Mouse (Mus musculus): ENCODE measurements around the gene Efcab6.
"Not testable (repeated sequence)": the region's sequence is repeated elsewhere in the genome, so short reads cannot be mapped to it uniquely, and the experiment has no call there.

The Efcab6 gene

DNA sequence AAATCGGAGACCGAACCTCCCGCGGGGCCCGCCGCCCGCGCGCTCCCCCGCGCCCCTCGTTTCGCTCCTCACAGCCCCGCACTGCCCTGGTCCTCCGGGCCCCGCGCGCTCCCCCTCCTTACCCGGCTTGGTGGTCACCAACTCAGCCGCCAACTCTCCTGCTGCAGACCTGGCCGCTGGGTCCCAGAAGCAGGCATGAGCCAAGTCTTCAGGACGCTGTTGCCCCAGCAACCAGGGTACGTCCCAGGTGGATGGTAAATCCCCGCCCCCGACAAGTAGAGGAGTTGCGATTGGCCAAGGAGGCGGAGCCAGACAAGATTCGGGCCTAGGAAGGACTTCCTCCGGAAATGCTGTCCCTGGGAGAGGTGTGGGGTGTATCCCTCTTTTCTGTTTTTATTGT is at the start of gene Efcab6:
Gene Efcab6 (minus strand): TSS at position 240 of the 400 bp plus-strand sequence.
- peak in 1 of 2 experiments; percentile 75 for DNase-seq (ENCODE audit: low spot score in 2 of 2)

DNA sequence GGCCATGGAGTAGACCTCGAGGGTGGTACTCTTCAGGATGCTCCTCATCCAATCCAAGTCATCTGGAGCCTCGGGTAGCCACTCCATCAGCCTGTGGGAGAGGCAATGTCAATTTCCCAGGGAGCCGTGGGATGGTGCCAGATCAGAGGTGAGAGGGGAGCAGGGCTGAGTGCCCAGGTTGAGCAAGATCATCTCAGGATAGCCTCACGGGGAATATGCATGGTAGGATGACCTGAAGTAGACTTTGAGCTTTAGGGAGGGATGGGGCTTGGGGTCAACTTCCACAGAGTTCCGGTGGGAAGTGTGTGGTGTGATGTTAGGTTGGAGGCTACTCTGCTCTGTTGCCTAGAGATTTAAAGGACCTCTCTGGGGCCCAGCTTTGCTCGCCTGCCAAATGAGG is 48.7 kb upstream of the Efcab6 start:
- no peak for DNase-seq (ENCODE audit: low spot score in 2 of 2)

DNA sequence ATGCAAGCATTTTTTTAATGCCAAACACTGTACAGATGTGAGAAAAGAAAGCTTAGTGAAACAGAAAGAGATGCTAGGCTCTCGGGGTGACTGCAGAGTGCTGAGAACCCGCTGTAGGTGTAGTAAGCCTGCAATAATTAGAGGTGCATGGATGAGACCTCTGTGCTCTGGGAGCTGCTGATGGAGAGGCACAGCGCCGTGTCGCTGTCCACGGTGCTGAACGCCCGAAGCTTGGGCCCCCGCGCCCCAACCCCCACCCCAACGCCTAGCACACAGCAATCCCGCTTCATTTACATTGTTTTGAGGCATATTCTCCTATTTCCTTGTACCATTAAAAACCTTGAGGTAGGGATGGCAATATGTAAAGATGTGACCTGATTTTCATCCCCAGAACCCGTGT is 43.7 kb upstream of the Efcab6 start:
- no peak for DNase-seq (ENCODE audit: low spot score in 2 of 2)

DNA sequence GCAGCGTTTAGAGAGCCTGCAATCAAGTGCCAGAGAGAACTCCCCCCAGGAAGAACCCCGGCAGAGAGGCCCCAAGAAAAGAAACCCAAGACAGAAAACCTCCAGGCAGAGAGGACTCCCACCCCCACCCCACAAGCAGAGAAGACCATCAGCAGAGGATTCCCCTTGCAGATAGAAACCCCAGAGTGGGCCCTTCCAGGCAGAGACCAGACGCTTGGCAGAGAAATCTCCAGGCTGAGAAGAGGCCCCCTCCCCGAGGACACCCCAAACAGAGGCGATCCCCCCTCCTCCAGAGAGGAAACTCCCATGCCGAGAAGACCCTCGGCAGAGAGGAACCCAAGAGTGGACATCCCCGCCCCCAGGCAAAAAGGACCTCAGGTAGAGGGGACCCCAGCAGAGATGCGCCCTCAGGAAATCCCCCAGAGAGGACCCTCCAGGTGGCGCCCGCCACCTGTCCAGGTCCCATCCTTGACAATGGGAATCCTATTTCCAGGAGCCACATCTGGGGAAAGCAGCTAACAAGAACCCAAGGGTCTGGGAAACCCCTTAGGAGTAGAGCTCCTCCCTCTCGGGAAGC is 40.8 kb upstream of the Efcab6 start:
- no peak for DNase-seq (ENCODE audit: low spot score in 2 of 2)

DNA sequence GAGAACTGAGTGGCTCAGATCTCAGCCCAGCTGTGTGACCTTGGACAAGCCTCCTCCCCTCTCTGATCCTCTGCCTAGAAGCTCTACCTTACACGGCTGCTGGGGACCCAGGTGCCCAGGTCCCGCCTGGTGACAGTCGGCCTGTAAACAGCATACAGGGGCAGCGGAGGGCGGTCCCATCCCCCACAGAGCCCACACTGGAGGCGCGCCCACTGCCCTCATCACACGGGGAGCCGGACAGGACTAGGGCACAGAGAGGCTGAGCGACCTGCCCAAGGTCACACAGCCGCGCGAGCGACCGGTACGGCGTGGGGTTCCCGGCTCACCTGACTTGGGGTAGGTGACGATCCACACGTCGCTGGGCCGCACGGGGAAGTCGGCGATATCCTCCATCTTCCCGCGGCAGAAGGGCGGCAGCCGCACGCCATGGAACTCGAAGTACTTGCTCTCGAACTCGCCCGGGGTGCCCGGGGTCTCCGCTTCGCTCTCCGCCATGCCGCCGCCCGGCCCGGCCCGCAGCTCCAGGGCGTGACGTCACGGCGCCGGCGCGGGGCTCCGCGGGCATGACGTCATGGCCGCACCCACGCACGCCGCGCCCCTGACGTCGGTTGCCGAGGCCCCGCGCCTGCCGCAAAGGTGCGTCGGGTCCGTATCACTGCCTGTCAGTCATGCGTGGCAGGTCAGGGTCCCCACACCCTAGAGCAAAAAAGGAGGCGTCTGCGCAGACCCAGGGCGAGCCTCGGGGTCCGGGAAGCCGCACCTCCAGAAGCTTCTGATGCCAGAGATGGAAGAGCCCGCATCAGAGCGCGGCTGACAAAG is 40.1 kb upstream of the Efcab6 start, which contains the start of gene Sult4a1:
Gene Sult4a1 (minus strand): TSS at position 650 of the 819 bp plus-strand sequence.
- DNase-seq (ENCODE audit: low spot score in 2 of 2), result peak in 1 of 2 experiments; percentile 52

DNA sequence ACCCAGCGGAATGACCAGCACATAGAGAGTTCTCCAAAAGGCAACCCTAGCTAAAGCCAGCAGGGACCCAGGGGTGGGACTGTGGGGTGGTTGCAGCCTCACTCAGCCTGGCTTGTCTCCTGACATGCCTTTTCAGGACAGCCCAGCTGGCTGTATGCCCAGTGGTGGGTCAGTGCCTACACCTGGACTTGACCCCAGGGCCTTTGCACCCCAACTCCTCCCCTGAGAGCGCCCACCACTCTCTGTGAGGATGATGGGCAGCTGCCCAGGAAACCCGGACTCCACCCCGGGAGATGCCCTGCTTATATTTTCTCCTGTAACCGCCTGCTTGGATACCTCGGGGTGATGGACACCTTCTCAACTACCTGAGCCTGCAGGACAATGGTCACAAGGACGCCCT is 39.4 kb upstream of the Efcab6 start:
- no peak for DNase-seq (ENCODE audit: low spot score in 2 of 2)

DNA sequence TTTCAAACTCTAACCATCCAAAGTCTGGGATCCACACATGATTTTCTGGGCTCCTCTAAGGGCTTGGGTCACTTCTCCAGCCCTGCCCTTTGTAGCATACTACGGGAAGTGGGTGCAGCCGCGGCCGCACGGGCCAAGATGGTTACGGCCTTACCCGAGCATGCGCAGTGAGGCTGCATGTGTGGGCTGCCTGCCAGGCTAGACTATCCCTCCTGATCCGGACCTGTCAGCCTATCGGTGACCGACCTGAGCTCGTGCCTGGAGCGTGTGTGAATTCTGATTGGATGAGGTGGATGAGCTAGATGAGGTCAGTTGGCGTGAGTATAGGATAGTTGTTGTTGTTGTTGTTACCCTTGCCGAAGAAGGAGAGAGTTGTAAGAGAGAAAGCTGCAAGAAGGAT is 32.4 kb upstream of the Efcab6 start:
- DNase-seq (ENCODE audit: low spot score in 2 of 2), result not testable (repeated sequence)

DNA sequence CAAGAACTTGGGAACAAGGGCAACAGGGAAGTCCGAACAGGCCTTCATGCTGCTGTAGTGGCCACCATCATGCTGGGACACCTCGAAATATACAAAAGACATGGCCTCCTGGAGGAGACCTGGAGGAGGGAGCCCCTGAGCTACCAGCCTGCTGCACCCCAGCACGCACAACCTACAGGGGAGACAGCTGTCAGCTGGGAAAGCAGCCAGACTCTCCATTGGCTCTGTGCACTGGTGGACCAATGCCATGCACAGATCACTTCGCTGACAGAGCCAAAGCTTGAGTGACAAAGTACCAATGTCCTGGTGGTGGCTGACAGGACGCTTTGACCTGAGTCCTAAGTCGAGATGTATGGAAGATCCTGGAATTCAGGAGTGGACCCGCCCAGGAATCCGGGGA is 30.9 kb upstream of the Efcab6 start:
- DNase-seq (ENCODE audit: low spot score in 2 of 2), result no peak

DNA sequence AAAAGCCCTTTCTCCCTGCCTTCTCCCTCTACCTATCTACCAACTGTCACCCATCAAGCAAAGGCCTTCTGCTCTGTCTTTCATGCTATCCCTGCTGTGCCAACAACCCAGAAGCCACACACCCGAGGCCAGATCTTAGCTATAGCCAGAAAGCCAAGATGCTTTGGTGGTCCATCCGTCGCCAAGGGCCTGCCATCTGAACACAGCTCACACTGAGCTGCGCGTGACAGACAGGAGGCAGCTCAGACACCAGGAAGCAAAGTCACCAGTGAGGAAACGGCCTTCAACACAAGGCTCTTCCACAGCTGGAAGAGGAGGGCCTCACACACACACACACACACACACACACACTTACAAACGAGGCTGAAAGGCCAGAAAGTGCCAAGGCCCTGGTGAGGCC is 29.7 kb upstream of the Efcab6 start:
- DNase-seq (ENCODE audit: low spot score in 2 of 2), result no peak

DNA sequence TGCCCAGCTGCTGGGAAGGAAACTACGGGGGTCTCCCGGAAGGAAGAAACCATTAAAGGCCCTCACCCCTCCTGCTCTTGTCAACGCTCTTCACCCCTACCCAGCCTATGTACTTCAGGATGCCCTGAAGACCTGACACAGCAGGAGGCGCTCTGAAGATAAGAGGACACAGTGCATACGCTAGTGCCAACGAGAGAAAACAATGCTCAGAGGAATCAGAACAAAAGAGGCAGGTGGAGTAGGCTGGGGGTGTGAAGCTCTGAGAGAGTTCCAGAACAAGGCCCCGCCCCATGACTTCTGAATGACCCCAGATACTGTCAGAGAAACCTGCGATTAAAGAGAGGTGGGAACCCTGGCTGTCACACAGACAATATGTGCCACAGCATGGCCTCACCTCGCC is 21.6 kb upstream of the Efcab6 start:
- no peak for DNase-seq (ENCODE audit: low spot score in 2 of 2)

DNA sequence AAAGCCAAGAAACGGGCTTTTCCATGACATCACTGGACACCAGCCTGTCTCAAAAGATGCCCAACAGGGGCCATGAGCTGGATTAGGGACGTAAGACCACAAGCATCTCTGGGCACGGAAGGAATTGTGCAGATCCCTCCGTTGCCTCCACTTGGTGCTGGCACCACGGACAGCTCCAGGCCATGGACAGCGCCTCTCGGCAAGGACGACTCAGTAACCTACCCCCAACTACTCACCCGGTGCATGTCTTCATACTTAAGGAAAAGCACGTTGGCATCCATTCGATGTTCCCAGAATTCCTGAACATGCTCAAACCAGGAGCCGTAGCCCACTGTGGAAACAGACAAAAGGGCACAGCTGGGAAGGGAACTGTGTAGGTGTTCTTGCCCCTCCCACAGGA is 21.2 kb upstream of the Efcab6 start:
- no peak for DNase-seq (ENCODE audit: low spot score in 2 of 2)

DNA sequence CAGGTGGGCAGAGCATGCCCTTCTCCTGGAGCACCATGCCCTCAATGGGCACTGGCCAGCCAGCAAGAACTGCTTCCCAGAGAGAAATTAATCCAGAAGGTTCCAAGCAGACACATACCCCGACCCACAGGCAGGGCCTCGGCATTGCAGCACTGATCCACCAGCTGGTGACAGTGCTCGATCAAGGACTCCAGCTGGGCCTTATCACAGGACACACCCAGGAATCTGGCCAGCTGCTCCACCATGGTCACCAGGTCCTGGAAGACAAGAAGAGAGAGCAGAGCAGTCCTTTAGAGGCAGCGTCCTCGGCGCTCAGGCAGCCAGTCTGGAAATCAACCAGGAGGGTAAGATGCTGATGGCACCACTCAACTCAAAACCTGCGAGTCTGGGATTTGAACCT is 14.9 kb upstream of the Efcab6 start:
- no peak for DNase-seq (ENCODE audit: low spot score in 2 of 2)

DNA sequence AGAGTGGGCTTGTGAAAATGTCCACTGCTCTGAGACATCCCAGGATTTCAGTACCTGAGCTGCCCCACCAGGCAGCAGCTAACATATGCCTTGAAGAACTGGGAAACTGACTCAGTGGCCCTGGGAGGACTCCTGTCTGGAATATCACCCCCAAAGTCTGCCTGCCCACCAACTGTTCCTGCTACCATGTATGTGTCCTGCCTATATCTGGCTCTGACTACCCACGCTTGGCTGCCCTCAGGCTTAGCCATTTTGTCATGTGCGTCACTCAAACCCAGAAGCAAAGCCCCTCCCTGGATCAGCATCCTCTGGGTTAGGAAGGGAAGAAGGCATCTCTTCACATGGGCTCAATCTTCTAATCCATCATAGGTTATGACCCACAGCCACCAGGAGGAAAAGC is 14.3 kb upstream of the Efcab6 start:
- peak in 1 of 2 experiments; percentile 70 for DNase-seq (ENCODE audit: low spot score in 2 of 2)

DNA sequence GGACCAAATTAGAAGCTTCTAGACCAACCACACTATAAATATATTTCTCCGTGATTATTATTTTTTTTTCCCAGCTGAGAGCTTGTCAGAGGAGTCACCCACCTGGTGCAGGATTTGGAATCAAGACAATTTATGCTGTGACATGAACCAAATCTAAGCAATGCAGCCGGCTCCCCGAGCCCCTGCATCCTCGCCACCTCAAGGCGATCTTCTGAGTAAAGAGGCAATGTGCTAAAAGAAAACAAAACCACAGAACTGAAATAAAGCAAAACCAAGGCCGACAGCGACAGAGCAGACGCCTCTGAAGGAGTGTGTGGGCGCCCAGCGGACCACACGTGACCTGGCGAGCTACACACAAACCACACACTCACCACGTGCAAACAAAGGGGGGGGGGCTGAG is 13.5 kb upstream of the Efcab6 start:
- peak in 1 of 2 experiments; percentile 62 for DNase-seq (ENCODE audit: low spot score in 2 of 2)

DNA sequence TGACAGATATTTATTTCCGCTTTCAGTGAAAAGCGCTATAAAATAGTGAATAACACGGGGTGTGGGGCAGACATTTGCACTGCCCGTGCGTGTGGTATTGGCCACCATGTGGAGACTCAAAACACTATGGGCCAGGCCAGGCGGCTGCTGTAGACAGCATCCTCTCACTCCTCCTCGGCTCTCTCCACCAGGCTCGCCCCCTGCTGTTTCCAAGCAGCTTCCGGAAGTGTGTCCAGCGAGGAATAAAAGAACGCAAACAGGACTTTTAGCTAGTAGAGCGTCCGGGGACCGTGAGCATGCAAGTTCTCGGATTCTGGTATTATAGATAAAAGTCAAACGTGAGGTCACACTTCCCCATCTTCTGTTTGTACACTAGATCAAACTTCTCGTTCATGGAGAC is 12.0 kb upstream of the Efcab6 start:
- DNase-seq (ENCODE audit: low spot score in 2 of 2), result no peak

DNA sequence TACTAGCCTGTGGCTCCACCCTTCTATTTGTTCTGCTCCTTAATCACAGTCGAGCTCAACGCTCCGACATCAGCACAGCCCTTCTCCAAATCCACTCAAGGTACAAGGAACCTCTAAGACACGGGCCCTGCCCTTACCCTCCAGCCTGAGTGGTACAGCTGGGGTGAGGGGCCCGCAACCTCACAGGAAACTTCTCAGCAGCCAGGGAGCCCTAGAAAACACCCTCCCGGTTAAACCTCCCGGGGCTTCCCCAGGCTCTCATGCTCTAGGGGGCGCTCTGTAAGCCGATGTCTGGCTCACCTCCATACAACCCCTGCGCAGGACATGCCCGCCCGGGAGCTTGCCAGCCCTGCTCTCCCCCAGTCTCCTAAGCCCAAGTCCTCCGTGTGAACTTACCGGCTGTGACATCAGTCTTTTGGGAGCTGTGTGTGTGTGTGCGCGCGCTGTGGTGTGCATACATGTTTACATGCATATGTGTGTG is 9.6 kb upstream of the Efcab6 start:
- DNase-seq (ENCODE audit: low spot score in 2 of 2), result no peak

DNA sequence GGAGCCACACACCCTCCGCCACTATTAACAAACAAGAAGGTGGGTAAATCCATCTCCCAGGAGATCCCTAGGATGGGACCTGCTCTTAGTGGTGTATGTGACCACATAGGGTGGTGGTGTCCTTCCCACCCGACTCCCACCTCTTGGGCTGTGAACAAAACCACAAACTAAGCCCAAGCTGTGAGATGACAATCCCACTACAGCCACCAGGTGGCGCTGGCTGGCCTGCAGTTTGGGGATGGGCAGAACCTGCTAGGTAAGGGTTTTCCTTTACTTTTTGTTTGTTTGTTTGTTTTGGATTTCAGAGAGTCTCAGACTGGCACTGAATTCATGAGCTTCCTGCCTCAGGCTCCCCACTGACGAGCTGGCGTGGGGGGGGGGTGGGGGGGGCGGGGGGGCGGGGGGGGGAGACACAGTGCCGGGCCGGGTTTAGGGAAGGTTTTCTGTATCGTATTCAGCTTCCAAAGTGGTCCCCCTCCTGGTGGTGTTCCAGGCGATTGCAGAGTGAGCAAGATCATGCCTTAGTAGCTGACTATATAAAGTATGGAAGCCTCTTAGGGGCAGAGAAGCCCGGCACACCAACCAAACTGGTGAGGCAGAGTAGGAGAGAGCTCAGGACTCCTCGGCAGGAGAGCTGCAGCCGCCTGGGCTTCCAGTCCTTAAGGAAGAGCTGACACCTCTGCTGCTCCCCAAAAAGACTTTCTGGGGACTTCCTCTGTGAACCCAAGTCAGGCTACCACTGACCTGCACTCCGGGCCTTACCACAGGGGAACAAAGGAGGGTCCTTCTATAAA is 8.9 kb upstream of the Efcab6 start:
- DNase-seq (ENCODE audit: low spot score in 2 of 2), result peak in 1 of 2 experiments; percentile 73

DNA sequence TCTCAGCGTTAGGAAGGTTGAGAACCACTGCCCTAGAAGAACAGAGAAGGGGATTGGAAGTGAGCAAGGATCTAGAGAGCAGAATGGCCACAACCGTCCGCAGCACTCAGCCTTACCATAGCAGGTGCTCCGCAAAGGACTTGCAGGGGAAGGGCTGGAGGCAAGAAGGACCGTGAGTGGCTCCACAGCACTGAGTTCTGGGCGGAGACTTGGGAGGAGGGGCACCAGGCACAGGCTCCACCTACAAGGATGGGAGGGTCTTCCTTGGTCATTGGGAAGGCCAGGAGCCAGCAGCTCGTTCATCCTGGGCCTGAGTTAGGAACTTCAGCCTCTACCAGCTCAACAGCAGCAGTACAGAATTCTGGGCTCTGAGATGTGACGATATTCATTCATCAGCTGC is 7.9 kb upstream of the Efcab6 start:
- DNase-seq (ENCODE audit: low spot score in 2 of 2), result no peak

DNA sequence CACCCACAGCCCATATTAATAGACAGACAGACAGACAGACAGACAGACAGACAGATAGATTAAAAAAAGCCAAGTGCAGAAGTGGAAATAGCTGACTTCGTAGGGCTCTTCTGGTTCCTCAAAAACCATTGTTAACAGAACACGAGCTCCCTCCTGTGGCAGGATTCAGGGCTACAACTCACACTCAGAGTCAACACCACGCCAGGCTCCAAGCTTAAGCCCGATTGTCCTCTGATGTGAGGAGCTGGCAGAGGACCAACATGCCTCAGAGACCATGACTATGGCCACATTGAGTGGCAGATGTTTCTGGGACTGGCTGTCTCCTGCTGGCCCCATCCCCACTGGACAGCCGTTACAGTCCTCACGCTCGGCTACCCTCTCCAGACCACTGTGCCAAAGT is 7.0 kb upstream of the Efcab6 start:
- DNase-seq (ENCODE audit: low spot score in 2 of 2), result peak in 1 of 2 experiments; percentile 95

DNA sequence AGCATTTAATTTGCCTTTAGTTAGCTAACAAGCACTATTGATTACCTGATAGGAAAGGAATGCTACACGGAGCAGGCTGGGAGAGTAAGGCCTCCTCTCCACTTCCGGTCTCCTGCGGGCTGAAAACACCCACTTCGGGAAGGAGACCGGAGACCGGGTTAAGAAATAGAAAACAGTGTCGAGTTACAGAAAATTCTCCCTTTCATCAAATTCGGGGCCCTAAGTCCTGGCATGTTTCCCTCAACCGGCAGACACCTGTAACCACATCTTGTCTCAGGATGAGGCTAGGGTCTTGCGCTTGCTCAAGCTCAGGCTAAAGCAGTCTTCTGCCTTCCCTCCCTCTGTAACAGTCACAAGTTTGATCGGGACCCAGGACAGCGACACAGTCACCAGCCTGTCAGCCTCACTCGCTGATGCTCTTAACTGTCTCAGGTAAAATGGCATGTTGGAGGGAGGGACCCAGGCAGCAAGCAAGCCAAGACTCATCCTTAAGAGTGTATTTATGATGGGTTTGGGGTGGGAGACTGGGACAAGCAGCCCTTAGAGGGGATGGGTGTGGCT is 5.0 kb upstream of the Efcab6 start:
- no peak for DNase-seq (ENCODE audit: low spot score in 2 of 2)

DNA sequence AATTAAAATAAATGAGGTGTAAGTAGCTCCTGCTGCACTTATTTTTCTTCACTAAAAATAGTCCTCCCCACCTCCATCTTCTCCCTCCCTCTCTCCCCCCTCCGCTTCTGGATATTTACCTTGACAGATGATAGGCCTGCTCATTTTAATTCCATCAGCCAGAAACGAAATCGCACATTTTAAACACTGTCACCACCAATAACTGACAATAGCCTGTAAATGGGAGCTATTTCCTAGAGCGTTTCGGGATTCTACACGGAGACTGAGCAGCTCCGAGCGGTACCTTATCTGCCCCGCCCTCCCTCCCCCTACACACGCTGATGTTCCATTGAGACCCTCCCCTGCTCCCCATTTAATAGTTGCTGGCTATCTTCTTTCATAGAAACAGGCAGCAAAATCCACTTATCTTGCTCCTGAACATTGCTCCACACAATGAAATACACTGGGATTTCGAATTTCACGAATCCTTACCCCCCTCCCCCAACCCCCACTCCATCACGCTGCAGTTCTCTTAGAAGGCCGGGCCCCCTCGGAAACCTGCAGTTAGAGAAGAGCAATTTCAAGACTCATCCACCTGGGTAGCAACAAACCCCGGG is 4.4 kb upstream of the Efcab6 start:
- DNase-seq (ENCODE audit: low spot score in 2 of 2), result no peak

DNA sequence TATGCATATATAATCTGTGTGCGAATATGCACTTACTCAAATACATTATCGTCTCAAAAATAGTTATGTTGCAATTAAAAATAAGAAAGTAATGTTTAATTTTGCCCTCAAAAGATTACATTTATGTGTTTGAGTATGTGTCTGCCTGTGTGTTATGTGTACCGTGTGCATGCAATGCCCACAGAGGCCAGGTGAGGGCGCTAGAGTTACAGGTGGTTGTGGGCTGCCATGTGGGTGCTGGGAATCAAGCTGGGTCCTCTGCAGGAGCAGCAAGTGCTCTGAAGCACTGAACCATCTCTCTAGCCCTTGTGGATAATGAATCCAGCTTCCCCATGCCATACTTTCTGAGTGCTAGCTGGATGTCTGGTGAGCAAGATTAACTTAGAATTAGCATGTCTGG is 522 bp upstream of the Efcab6 start:
- DNase-seq (ENCODE audit: low spot score in 2 of 2), result no peak

Data from left cerebral cortex, adult 9 months (tissue).